14 mouse cellular contexts compared by ENCODE assay signal in genomic region chr5:137695930-137696329, GRCm38 (mm10). TPM values are rescaled to one million over a fixed set of nuclear protein-coding genes. Genes with fewer than 3 reads are reported as not detected.
"Had no signal": no experiment of that assay in that cellular context is flagged by ENCODE, and none has a peak within 500 bp of the region (broad histone marks: within the 10 kb centered on the region; RNA-seq: fewer than 3 reads in every experiment).

No protein-coding gene starts in this region.

- DNase-seq: kidney, adult 8-10 months; kidney, postnatal 25 days; liver, embryonic 13.5 days; lung, adult 18-20 months; midbrain, embryonic 14.5 days; thymus, postnatal 4 days had no signal

- H3K4me1 ChIP-seq: limb, embryonic 15.5 days; neural tube, embryonic 13.5 days had no signal

- ATAC-seq: intestine, postnatal 0 days had no signal

- H3K4me3 ChIP-seq: left cerebral cortex, adult 2 months; limb, embryonic 15.5 days; liver, embryonic 13.5 days; midbrain, embryonic 10.5 days; neural tube, embryonic 13.5 days had no signal

- H3K27ac ChIP-seq: left cerebral cortex, adult 2 months; limb, embryonic 15.5 days; midbrain, embryonic 10.5 days; neural tube, embryonic 13.5 days had no signal

RNA-seq across cellular contexts. Expression of gene Irs3, which starts 50.4 kb away (rescaled TPM):
- total RNA-seq: layer of hippocampus, postnatal 25 days had no signal
- polyA plus RNA-seq: midbrain, embryonic 14.5 days; stomach, embryonic 14.5 days; thymus, postnatal 0 days had no signal
